Mouse (Mus musculus) ES-Bruce4 (cell line): Measurements from ENCODE around the gene Zc3h15. TPM values are rescaled to one million over a fixed set of nuclear protein-coding genes. Genes with fewer than 3 reads are reported as not detected.
A peak's percentile ranks its signal among the peaks of the same experiment; 100 is the strongest.

Experiments
- H3K27ac ChIP-seq: 2 replicates; pipeline ENCODE4 v1.5.1; 2012; ENCODE audit warnings: low read length, inconsistent platforms; ENCODE audit not compliant: insufficient read depth
- H3K27me3 ChIP-seq: 2 replicates; pipeline ENCODE4 v1.6.1; 2012; ENCODE audit warnings: mild to moderate bottlenecking, low read length, inconsistent platforms; ENCODE audit not compliant: control insufficient read depth, poor library complexity, insufficient read depth, severe bottlenecking
- H3K36me3 ChIP-seq: 2 replicates; pipeline ENCODE4 v1.6.1; 2012; ENCODE audit warnings: inconsistent platforms, mild to moderate bottlenecking, low read length, moderate library complexity; ENCODE audit not compliant: control insufficient read depth, poor library complexity, insufficient read depth, severe bottlenecking
- H3K4me1 ChIP-seq: one replicate; pipeline ENCODE4 v1.8.1; 2011; ENCODE audit warnings: low read length; ENCODE audit not compliant: control insufficient read depth, insufficient read depth
- H3K4me3 ChIP-seq: 2 replicates; pipeline ENCODE4 v1.5.1; 2011; ENCODE audit warnings: low read depth, mild to moderate bottlenecking, low read length
- H3K9ac ChIP-seq: 2 replicates; pipeline ENCODE4 v1.6.1; 2012; ENCODE audit warnings: low read depth, mild to moderate bottlenecking, inconsistent platforms; ENCODE audit not compliant: poor library complexity, severe bottlenecking
- H3K9me3 ChIP-seq: replicated peaks from 2 replicates; pipeline ENCODE4 v1.6.1; 2012; ENCODE audit warnings: mild to moderate bottlenecking, low read length, inconsistent platforms; ENCODE audit not compliant: control insufficient read depth, poor library complexity, insufficient read depth, severe bottlenecking
- CTCF ChIP-seq: IDR thresholded peaks from one replicate; pipeline ENCODE4 v1.8.1; 2011; ENCODE audit warnings: low read depth, low read length
- EP300 ChIP-seq: IDR thresholded peaks from 2 replicates; pipeline ENCODE4 v1.6.1; 2011; ENCODE audit warnings: low read depth, low read length; ENCODE audit not compliant: insufficient read depth
- POLR2A ChIP-seq: IDR thresholded peaks from one replicate; pipeline ENCODE4 v1.8.1; 2011; ENCODE audit warnings: low read length; ENCODE audit not compliant: insufficient read depth
- polyA plus RNA-seq: library from polyadenylated mRNA; stranded (reverse); fragments of >200 nt; gene quantifications from 2 replicates; pipeline ENCODE4 v1.2.4, GENCODE M21; 2011; ENCODE audit warnings: low read depth; ENCODE audit not compliant: missing spikeins, insufficient read depth, insufficient read length

The Zc3h15 gene
- polyA plus RNA-seq, 1 experiment, result 191 TPM

GRCm38 (mm10) chr2:83669988-83670387 is 25.8 kb downstream of the Zc3h15 start:
- Histone ChIP-seq H3K9ac (no peak overlapping the region), H3K36me3 (peaks cover 4% of the 10 kb centered on the region), H3K27me3 (no peaks in the 10 kb centered on the region), H3K4me1 (no peaks in the 10 kb centered on the region), H3K27ac (no peak overlapping the region), H3K4me3 (no peak overlapping the region), H3K9me3 (no peaks in the 10 kb centered on the region)
- TF ChIP-seq POLR2A, result no peak
- TF ChIP-seq CTCF, result peak; percentile 35

DNA sequence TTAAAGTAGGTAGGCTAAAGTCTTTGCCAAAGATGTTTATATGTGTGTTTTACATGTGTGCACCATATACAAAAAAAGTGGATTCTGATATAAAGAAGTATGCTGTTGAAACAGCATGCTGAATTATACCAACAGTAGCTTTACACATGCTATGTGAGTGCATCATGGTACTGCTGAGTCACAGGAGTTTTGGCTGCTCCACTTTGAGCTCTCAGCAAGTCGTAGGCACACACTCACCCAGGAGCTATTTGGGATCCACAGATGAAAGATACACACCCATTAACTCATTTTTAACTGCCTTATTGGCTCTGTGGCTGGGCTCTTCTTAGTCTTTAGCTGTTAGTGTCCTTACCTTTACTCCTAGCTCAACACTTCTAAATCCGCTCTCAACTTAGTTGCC is 27.6 kb downstream of the Zc3h15 start:
- Histone ChIP-seq H3K36me3 (peaks cover 4% of the 10 kb centered on the region), H3K4me1 (no peaks in the 10 kb centered on the region)
- TF ChIP-seq CTCF, result no peak
- no peak for TF ChIP-seq POLR2A
- TF ChIP-seq EP300, result no peak

GRCm38 (mm10) chr2:83673067-83673466 is 28.8 kb downstream of the Zc3h15 start:
- no peaks in the 10 kb centered on the region for H3K27me3 ChIP-seq
- TF ChIP-seq CTCF (no peak), POLR2A (no peak), EP300 (no peak)
- H3K27ac ChIP-seq, result no peak overlapping the region
- no peaks in the 10 kb centered on the region for H3K9me3 ChIP-seq
- H3K36me3 ChIP-seq, result peaks cover 2% of the 10 kb centered on the region
- H3K4me1 ChIP-seq, result no peaks in the 10 kb centered on the region
- no peak overlapping the region for H3K9ac ChIP-seq
- no peak overlapping the region for H3K4me3 ChIP-seq

More for the DNA sequence above, 27.6 kb downstream of the Zc3h15 start:
- Histone ChIP-seq H3K9me3 (no peaks in the 10 kb centered on the region), H3K9ac (no peak overlapping the region), H3K4me3 (no peak overlapping the region), H3K27ac (no peak overlapping the region), H3K27me3 (no peaks in the 10 kb centered on the region)

DNA sequence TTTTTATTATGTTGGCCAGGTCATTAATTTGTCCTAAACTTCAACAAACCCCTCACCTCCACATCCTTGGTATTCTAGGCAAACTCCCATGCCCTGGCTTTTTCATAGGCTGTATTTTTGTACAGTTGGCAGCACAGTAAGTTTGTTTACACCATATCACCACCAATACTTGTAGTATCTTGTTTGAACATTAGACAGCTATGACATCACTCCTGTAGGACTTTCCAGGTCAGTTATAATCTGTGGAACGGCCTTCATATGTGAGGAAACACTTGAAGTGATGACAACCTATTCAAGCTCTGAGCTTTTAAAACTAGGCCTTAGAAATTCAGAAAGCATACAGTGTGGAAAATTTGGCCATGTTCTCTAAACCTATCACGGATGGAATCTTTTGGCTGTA is 29.6 kb downstream of the Zc3h15 start:
- Histone ChIP-seq H3K27ac (no peak overlapping the region), H3K4me1 (no peaks in the 10 kb centered on the region), H3K27me3 (no peaks in the 10 kb centered on the region), H3K9me3 (no peaks in the 10 kb centered on the region), H3K36me3 (peaks cover 2% of the 10 kb centered on the region), H3K4me3 (no peak overlapping the region), H3K9ac (no peak overlapping the region)
- TF ChIP-seq EP300 (no peak), CTCF (no peak), POLR2A (no peak)

GRCm38 (mm10) chr2:83674421-83674820 is 30.2 kb downstream of the Zc3h15 start:
- no peaks in the 10 kb centered on the region for H3K27me3 ChIP-seq

DNA sequence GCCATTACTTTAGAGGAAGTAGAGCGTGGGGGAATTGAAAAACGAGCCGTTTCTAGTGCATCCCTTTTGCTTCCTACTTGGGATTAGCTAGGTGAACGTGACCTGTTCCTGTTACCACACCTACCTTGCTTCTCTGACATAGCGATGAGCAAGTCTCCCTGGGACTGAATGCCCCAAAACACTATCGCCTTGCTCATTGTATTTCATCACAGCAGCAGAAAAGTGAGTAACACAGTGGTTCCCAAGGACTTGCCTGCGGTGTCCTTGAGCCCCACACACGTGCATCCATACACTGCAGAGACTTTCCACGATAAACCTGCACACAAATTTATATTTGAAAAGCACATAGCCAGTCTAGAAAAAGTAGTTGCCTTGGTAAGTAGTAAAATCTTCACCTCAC is 30.7 kb downstream of the Zc3h15 start:
- Histone ChIP-seq H3K36me3 (peaks cover 2% of the 10 kb centered on the region), H3K9ac (no peak overlapping the region), H3K27me3 (no peaks in the 10 kb centered on the region), H3K4me3 (no peak overlapping the region), H3K4me1 (no peaks in the 10 kb centered on the region), H3K27ac (no peak overlapping the region), H3K9me3 (no peaks in the 10 kb centered on the region)
- TF ChIP-seq CTCF (no peak), EP300 (no peak), POLR2A (no peak)

More at GRCm38 (mm10) chr2:83674421-83674820, 30.2 kb downstream of the Zc3h15 start:
- H3K36me3 ChIP-seq, result peaks cover 2% of the 10 kb centered on the region
- TF ChIP-seq POLR2A (no peak), EP300 (no peak), CTCF (no peak)
- H3K4me1 ChIP-seq, result no peaks in the 10 kb centered on the region
- no peak overlapping the region for H3K4me3 ChIP-seq
- H3K9ac ChIP-seq, result no peak overlapping the region
- H3K27ac ChIP-seq, result no peak overlapping the region
- no peaks in the 10 kb centered on the region for H3K9me3 ChIP-seq
